Mouse (Mus musculus) midbrain, embryonic 12.5 days (tissue): Measurements from ENCODE around the gene Casp2. TPM values are rescaled to one million over a fixed set of nuclear protein-coding genes. Genes with fewer than 3 reads are reported as not detected.
A peak's percentile ranks its signal among the peaks of the same experiment; 100 is the strongest.

Experiments used
- ATAC-seq: fragments of 200-750 bp; cut with Nextera tagmentation; 2 replicates; pipeline ENCODE4 v1.8.0; 2017; ENCODE audit warnings: low read depth, moderate TSS enrichment, moderate library complexity; ENCODE audit not compliant: low FRiP score
- H3K27ac ChIP-seq: fragments of 300-500 bp; sonication (generic); replicated peaks from 2 replicates; pipeline ENCODE4 v1.5.1; 2016; ENCODE audit warnings: mild to moderate bottlenecking
- H3K27me3 ChIP-seq: fragments of 300-500 bp; sonication (generic); 2 replicates; pipeline ENCODE4 v1.6.1; 2016; ENCODE audit warnings: mild to moderate bottlenecking
- H3K36me3 ChIP-seq: fragments of 300-500 bp; sonication (generic); 2 replicates; pipeline ENCODE4 v1.6.1; 2016
- H3K4me1 ChIP-seq: fragments of 300-500 bp; sonication (generic); 2 replicates; pipeline ENCODE4 v1.6.1; 2016
- H3K4me2 ChIP-seq: fragments of 300-500 bp; sonication (generic); replicated peaks from 2 replicates; pipeline ENCODE4 v1.6.1; 2016; ENCODE audit warnings: mild to moderate bottlenecking, moderate library complexity
- H3K4me3 ChIP-seq: fragments of 300-500 bp; sonication (generic); 2 replicates; pipeline ENCODE4 v1.5.1; 2016; ENCODE audit warnings: mild to moderate bottlenecking
- H3K9ac ChIP-seq: fragments of 300-500 bp; sonication (generic); replicated peaks from 2 replicates; pipeline ENCODE4 v1.6.1; 2016; ENCODE audit warnings: mild to moderate bottlenecking, moderate library complexity
- H3K9me3 ChIP-seq: fragments of 300-500 bp; sonication (generic); 2 replicates; pipeline ENCODE4 v1.6.1; 2016; ENCODE audit warnings: mild to moderate bottlenecking
- WGBS: fragments of 180-500 bp; shearing (Covaris S2); methylation state at CpG from one replicate; pipeline ENCODE4 v1.1.7; 2016; 5-methylcytosine and 5-hydroxymethylcytosine counted together
- polyA plus RNA-seq: library from polyadenylated mRNA; unstranded; fragments of >200 nt; fragmentation: Nextera tagmentation; extraction: Ambion mirVana; gene quantifications from 2 replicates; pipeline ENCODE4 v1.2.1, GENCODE M21; 2016

Gene Casp2
- polyA plus RNA-seq, 1 experiment from 2014 or later, result 79.5 TPM

DNA sequence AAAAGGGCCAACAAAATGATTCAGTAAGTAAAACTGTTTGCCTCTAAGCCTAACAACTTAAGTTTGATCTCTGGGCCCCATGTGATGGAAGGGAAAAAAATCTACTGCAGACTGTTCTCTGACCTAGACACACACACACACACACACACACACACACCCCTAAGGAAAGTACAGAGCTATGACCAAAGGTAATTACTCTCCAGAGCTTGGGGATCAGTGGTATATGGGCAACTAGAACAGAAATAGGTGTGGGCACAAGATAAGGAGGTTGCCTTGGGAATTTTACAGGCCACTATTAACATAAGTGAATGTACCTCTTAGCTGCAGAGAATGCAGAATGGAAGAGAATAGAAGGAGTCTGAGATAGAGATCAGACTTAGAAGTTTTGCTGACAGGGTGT lies 22.8 kb downstream of the Casp2 start:
- no peak overlapping the region for H3K27ac ChIP-seq
- no peaks in the 10 kb centered on the region for H3K27me3 ChIP-seq
- no peaks in the 10 kb centered on the region for H3K9me3 ChIP-seq
- H3K4me2 ChIP-seq, result no peak overlapping the region
- H3K4me1 ChIP-seq, result no peaks in the 10 kb centered on the region
- ATAC-seq, result no peak
- H3K9ac ChIP-seq, result no peak overlapping the region
- H3K36me3 ChIP-seq, result peaks cover 56% of the 10 kb centered on the region
- no peak overlapping the region for H3K4me3 ChIP-seq

DNA sequence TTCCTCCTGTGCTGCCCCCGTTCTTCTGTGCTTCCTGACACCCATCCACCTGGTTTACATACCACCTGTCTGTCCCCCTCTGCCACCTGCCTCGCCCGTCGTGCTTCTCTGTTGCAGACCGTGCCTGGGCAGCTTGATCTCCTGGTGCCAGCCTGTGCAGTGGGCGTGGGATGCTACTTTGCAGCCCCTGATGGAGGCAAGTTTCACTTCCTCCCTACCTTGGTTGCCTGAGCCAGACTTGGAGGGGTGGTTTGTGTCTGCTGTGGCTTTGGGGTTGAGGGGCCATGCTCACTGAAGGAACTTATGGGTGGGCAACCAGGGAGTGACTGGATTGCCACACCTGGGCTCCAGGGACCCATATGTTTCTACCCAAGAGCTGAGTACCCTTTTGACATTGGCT lies 28.5 kb downstream of the Casp2 start:
- no peak overlapping the region for H3K4me3 ChIP-seq
- WGBS, result 91% methylated on average over 6 of the region's 6 CpGs
- H3K4me2 ChIP-seq, result no peak overlapping the region
- H3K36me3 ChIP-seq, result peaks cover 68% of the 10 kb centered on the region
- no peak overlapping the region for H3K9ac ChIP-seq
- no peaks in the 10 kb centered on the region for H3K9me3 ChIP-seq
- H3K4me1 ChIP-seq, result no peaks in the 10 kb centered on the region
- H3K27ac ChIP-seq, result no peak overlapping the region
- no peaks in the 10 kb centered on the region for H3K27me3 ChIP-seq
- ATAC-seq, result no peak

DNA sequence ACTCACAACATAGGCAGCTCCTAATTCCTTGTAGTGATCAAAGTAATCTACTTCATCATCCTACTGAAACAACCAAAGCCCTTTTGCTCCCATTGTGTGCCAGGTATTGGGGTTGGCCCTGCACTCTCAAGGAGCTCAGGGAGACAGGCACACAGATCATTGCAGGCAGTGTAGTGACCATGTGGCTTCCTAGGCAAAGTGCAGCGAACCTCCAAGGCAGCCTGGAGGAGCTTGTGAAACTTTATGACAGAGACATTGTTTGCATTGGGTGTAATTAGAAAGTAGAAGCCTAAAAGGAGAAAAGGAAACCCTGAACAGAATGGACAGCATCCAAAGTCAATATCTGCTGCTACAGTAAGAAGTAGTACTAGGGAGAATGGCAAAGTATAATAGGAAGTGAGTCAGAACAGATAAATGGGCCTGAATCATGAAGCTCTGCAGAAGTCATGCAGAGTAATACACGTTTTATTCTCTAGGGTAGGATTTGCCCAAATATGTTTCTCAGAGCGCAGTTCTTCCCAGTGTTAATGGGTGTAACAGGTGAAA lies 30.8 kb downstream of the Casp2 start:
- Histone ChIP-seq H3K4me1 (no peaks in the 10 kb centered on the region), H3K4me2 (no peak overlapping the region), H3K27me3 (no peaks in the 10 kb centered on the region), H3K9me3 (no peaks in the 10 kb centered on the region), H3K4me3 (no peak overlapping the region), H3K36me3 (peaks cover 83% of the 10 kb centered on the region), H3K27ac (no peak overlapping the region), H3K9ac (no peak overlapping the region)
- WGBS, result 83% methylated on average over 3 of the region's 3 CpGs
- no peak for ATAC-seq

DNA sequence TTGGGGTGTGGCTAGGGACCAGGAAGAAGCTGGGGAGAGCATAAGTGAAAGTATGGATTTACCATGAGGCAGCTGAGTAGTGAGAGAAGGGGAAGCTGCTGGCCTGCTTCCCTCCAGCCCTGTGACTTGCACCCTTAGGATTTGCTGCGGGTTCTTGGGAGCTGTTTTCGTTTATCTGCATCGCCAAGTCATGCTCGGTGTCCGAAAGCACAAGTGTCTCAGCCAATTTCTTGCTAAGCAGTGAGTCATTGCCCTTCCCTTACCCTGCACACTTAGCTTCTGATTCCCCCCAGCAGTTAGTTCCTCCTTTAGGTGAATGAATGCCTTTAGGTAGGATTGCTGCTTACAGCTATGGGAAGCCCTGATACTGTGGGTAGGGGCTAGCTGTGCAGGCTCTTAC lies 34.6 kb downstream of the Casp2 start:
- 90% methylated on average over 5 of the region's 5 CpGs for WGBS

DNA sequence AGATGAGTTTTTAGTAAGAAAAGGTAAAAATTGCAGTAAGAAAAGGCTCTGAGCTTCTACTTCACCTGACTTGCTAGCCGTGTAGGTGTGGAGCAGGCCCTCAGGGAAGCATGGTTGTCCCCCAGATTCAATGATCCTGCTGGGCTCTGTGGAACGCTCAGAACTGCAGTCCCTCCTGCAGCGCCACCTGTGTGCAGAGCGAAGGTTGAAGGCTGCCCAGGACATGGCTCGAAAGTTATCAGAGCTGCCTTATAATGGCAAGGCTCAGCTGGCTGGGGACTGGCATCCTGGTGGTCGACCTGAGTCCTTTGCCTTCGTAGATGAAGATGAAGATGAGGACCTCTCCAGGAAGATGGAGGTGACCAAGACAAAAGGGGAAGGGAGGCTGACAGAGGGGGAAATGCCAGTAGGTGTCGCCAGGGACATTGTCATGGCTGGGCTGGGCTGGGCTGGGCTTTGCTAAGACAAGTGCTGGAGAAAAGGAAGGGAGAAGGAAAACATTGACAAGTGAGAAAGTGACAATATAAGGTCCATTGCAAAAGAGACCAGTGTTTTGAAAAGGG lies 45.1 kb downstream of the Casp2 start:
- 0 out of 2 replicates have a peak, but pooled peaks have one; percentile 38 for ATAC-seq

More for the DNA sequence above, 34.6 kb downstream of the Casp2 start:
- Histone ChIP-seq H3K4me3 (no peak overlapping the region), H3K27me3 (no peaks in the 10 kb centered on the region), H3K27ac (no peak overlapping the region), H3K36me3 (peaks cover 60% of the 10 kb centered on the region), H3K9ac (no peak overlapping the region), H3K4me1 (no peaks in the 10 kb centered on the region), H3K4me2 (no peak overlapping the region), H3K9me3 (no peaks in the 10 kb centered on the region)
- ATAC-seq, result no peak

DNA sequence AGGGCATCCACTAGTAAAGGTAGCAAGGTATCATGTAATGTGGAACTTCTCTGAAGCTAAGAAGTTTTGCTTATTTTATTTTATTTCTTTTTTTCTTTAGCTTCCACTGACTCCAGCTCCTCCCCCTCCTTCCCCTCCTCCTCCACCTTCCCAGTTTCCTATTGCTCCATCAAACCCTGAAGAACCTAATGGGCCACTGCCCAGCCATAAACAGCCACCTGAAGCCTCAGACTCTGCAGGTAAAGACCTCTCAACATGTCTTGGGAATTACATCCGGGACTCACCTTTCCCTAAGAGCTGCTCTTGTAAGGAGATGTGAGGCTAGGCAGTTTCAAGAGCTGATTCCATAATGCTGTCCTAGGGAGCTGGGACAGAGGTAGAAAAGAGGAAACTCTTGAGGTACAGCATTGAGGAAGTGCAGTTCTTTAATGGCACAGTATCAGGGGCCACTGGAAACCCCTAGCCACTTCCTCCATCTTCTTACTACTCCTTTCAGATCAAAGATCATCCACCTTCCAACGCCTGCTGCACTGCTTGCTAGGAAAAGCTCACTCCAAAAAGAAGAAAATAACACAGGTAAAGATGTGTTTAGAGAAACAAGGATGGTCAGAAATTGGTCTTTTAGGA lies 45.8 kb downstream of the Casp2 start:
- H3K9ac ChIP-seq, result no peak overlapping the region
- 93% methylated on average over 2 of the region's 2 CpGs for whole genome bisulfite sequencing
- ATAC-seq, result no peak
- H3K4me1 ChIP-seq, result no peaks in the 10 kb centered on the region
- no peaks in the 10 kb centered on the region for H3K27me3 ChIP-seq
- no peaks in the 10 kb centered on the region for H3K9me3 ChIP-seq
- H3K4me2 ChIP-seq, result no peak overlapping the region
- H3K27ac ChIP-seq, result no peak overlapping the region
- peaks cover 69% of the 10 kb centered on the region for H3K36me3 ChIP-seq
- H3K4me3 ChIP-seq, result no peak overlapping the region

More for the DNA sequence above, 45.1 kb downstream of the Casp2 start:
- H3K4me1 ChIP-seq, result no peaks in the 10 kb centered on the region
- H3K36me3 ChIP-seq, result peaks cover 69% of the 10 kb centered on the region
- no peak overlapping the region for H3K4me3 ChIP-seq
- no peaks in the 10 kb centered on the region for H3K27me3 ChIP-seq
- no peak overlapping the region for H3K4me2 ChIP-seq
- WGBS, result 54% methylated on average over 8 of the region's 8 CpGs
- H3K9me3 ChIP-seq, result no peaks in the 10 kb centered on the region
- no peak overlapping the region for H3K27ac ChIP-seq
- H3K9ac ChIP-seq, result no peak overlapping the region

DNA sequence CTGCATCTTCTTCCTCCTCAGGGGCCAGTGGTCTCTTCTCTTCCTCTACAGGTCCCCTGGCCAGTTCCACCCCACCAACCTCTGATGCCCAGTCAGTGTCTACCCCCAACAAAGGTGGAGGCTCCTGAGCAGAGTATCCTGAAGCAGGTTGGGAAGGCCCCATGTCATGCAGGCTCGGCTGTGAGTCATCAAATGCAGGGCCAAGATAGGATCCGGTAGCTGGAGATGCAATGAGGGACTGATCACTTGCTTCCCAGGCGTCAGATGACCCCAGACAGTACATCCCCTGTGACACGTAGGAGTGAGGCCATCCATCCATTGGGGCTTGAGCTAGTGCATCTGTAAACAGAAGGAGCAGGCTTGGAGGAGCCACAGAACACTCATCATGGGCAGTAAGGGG lies 53.5 kb downstream of the Casp2 start:
- no peak overlapping the region for H3K4me3 ChIP-seq
- H3K27ac ChIP-seq, result no peak overlapping the region
- no peak for ATAC-seq
- no peaks in the 10 kb centered on the region for H3K9me3 ChIP-seq
- peaks cover 45% of the 10 kb centered on the region for H3K36me3 ChIP-seq
- peaks cover 17% of the 10 kb centered on the region for H3K27me3 ChIP-seq
- H3K4me2 ChIP-seq, result no peak overlapping the region
- peaks cover 6% of the 10 kb centered on the region for H3K4me1 ChIP-seq
- 84% methylated on average over 4 of the region's 4 CpGs for WGBS
- no peak overlapping the region for H3K9ac ChIP-seq

DNA sequence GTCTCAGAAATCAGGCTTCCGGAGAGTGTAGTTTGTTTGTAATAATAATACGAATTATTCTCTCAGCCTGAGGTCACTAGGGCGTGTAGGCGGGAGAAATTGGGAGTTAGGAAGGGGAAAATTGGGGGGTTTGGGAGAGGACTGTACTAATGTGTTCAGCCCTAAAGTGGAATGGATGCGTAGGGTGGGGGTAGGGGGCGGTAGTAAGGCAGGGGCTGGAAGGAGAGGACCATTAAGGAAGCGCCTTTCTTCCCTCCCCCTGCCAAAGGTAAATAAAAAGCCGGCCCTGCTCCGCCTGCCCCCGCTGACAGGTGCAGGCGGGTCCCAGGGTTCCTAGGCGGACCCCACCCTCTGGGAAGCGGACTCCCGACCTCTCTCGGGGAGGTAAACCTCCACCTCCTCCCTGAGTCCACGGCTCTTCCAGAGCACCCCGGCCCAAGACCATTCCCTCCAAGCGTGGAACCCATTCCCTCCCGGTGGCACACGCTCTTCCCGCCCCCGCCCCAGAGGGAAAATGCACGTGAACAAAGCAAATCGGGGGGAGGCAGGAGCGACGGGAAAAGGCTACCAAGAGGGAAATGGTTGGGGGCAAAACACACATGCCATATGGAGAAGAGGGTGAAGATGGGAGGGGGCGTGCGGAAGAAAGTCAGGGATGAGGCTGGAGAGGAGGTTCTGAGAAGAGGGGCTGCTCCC lies 58.7 kb downstream of the Casp2 start:
- Histone ChIP-seq H3K27me3 (peaks cover 25% of the 10 kb centered on the region), H3K9me3 (no peaks in the 10 kb centered on the region), H3K27ac (peak overlapping the region; percentile 90), H3K4me3 (peak overlapping the region; percentile 71), H3K36me3 (peaks cover 4% of the 10 kb centered on the region), H3K9ac (peak overlapping the region; percentile 83), H3K4me2 (peak overlapping the region; percentile 92), H3K4me1 (peaks cover 15% of the 10 kb centered on the region)
- under 1% methylated on average over 28 of the region's 28 CpGs for WGBS
- ATAC-seq, result peak; percentile 34

DNA sequence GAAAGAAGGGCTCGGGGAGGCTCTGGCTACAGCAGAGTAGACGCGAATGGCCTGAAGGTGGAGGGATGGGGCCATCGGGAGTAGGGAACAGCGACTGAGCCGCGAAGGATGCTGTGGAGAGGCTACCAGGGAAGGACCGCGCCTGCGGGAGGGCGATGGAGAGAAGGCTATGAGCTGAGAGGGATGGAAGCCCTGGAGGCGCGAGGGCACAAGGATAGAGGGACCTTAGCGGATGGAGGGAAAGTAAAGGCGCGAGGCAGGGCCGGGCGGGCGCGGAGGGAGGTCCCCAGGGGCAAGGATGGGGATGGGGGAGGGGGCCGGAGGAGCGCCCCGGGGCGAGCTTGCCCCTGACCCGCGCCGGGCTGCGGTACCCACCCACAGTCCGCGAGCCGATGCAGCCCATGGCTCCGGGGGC lies 59.3 kb downstream of the Casp2 start:
- Histone ChIP-seq H3K4me2 (peak overlapping the region; percentile 92), H3K4me1 (peaks cover 15% of the 10 kb centered on the region), H3K9me3 (no peaks in the 10 kb centered on the region), H3K36me3 (no peaks in the 10 kb centered on the region; the same call in 1 of the 2 replicates), H3K27me3 (peaks cover 25% of the 10 kb centered on the region), H3K4me3 (peak overlapping the region; percentile 71), H3K9ac (peak overlapping the region; percentile 83), H3K27ac (peak overlapping the region; percentile 90)
- WGBS, result under 1% methylated on average over 20 of the region's 32 CpGs
- peak; percentile 80 for ATAC-seq

DNA sequence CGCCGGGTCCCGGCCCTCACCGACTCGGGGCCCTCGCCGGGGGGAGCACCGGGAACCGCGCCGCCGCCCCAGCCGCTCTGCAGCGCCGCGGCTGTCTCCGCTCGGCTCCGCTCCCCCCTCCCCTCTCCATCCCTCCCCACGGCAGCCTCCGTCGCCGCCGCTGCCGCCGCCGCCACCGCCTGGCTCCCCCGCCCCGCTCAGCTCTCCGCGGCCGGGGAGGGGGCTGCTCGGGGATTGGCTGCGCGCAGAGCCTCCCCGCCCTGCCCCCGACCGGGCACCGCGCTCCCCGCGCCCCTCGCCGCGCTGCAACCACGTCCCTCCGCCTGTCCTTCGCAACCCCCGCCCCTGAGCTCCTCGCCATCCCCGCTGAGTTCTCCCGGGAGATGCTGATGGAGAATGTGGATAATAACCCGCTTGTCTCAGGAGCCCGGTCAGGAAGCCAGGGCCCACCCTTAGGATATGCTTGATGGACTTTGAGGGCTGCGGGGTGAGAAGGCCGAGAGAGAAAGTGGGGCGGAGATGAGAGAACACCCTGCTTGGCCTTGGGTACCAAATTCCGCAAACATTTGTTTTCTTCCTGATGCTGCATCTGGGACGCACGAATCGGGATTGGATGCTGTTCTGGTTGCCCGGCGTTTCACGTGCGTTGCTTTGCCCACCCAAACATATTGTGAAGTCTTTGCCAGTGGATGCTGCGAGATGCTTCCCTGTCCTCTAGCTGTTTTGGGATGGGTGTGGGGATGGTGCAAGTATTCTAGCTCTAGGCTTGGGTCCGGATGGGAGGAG lies 59.9 kb downstream of the Casp2 start, which contains the start of gene Fam131b:
Gene Fam131b (minus strand): TSS at position 162 of the 786 bp plus-strand sequence.
- under 1% methylated on average over 57 of the region's 68 CpGs for WGBS
- peak; percentile 92 for ATAC-seq
- H3K27ac ChIP-seq, result peak within 1 kb of the TSS; percentile 90

DNA sequence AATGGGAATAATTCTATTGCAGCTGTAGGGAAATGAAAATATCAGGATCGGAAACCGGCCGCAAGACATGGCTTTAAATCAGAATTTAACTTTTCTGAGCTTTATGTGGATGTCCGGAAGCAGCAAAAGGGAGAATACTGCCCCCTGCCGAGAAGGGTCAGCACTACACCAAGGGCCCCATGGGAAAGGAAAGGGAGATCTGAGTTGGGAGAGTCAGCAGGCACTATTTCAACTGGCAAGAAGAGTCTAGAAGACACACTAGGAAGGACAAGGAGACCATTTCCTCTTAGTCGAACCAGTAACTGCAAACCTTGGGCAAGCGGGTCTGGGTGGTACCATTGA lies 60.5 kb downstream of the Casp2 start:
- peaks cover 15% of the 10 kb centered on the region for H3K4me1 ChIP-seq
- peak overlapping the region; percentile 92 for H3K4me2 ChIP-seq
- H3K27ac ChIP-seq, result peak overlapping the region; percentile 90
- H3K9ac ChIP-seq, result peak overlapping the region; percentile 83
- H3K4me3 ChIP-seq, result peak overlapping the region; percentile 71
- H3K36me3 ChIP-seq, result no peaks in the 10 kb centered on the region; the same call in 1 of the 2 replicates
- ATAC-seq, result no peak
- WGBS, result 1% methylated on average over 7 of the region's 7 CpGs
- H3K27me3 ChIP-seq, result peaks cover 25% of the 10 kb centered on the region
- no peaks in the 10 kb centered on the region for H3K9me3 ChIP-seq

More for the DNA sequence above, 59.9 kb downstream of the Casp2 start, which contains the start of gene Fam131b:
- Histone ChIP-seq H3K4me1 (peaks cover 15% of the 10 kb centered on the region), H3K9ac (peak within 1 kb of the TSS; percentile 83), H3K9me3 (no peaks in the 10 kb centered on the region), H3K4me3 (peak within 1 kb of the TSS; percentile 71), H3K4me2 (peak within 1 kb of the TSS; percentile 92), H3K27me3 (peaks cover 25% of the 10 kb centered on the region), H3K36me3 (no peaks in the 10 kb centered on the region; the same call in 1 of the 2 replicates)
